Mouse (Mus musculus) heart, embryonic 15.5 days (tissue): ENCODE data around the gene Fxyd2. TPM values are rescaled to one million over a fixed set of nuclear protein-coding genes. Genes with fewer than 3 reads are reported as not detected.

Source experiments
- ATAC-seq: fragments of 200-750 bp; cut with Nextera tagmentation; replicated peaks from 2 replicates; pipeline ENCODE4 v1.8.0; 2017; ENCODE audit warnings: low read depth, moderate TSS enrichment; ENCODE audit not compliant: insufficient number of reproducible peaks, insufficient read depth, low FRiP score
- H3K27ac ChIP-seq: fragments of 300-500 bp; sonication (generic); 2 replicates; pipeline ENCODE4 v1.5.1; 2015; ENCODE audit warnings: mild to moderate bottlenecking, inconsistent platforms
- H3K27me3 ChIP-seq: fragments of 300-500 bp; sonication (generic); 2 replicates; pipeline ENCODE4 v1.6.1; 2015; ENCODE audit warnings: inconsistent platforms
- H3K36me3 ChIP-seq: fragments of 300-500 bp; sonication (generic); 2 replicates; pipeline ENCODE4 v1.6.1; 2015; ENCODE audit warnings: mild to moderate bottlenecking, inconsistent platforms
- H3K4me1 ChIP-seq: fragments of 300-500 bp; sonication (generic); replicated peaks from 2 replicates; pipeline ENCODE4 v1.6.1; 2015; ENCODE audit warnings: inconsistent platforms
- H3K4me2 ChIP-seq: fragments of 300-500 bp; sonication (generic); 2 replicates; pipeline ENCODE4 v1.6.1; 2015; ENCODE audit warnings: inconsistent platforms, mild to moderate bottlenecking, moderate library complexity
- H3K4me3 ChIP-seq: fragments of 300-500 bp; sonication (generic); 2 replicates; pipeline ENCODE4 v1.5.1; 2015; ENCODE audit warnings: mild to moderate bottlenecking, inconsistent platforms
- H3K9ac ChIP-seq: fragments of 300-500 bp; sonication (generic); 2 replicates; pipeline ENCODE4 v1.6.1; 2015; ENCODE audit warnings: mild to moderate bottlenecking, inconsistent platforms
- H3K9me3 ChIP-seq: fragments of 300-500 bp; sonication (generic); replicated peaks from 2 replicates; pipeline ENCODE4 v1.6.1; 2016; ENCODE audit warnings: inconsistent platforms
- WGBS: fragments of 180-500 bp; shearing (Covaris S2); methylation state at CpG from one replicate; pipeline ENCODE4 v1.1.7; 2015; ENCODE audit warnings: mixed read lengths; 5-methylcytosine and 5-hydroxymethylcytosine counted together
- polyA plus RNA-seq: library from polyadenylated mRNA; unstranded; fragments of >200 nt; fragmentation: Nextera tagmentation; extraction: Ambion mirVana; gene quantifications from 2 replicates; pipeline ENCODE4 v1.2.1, GENCODE M21; 2015

The Fxyd2 gene
- polyA plus RNA-seq, 1 experiment from 2014 or later, result 1.5 TPM

DNA sequence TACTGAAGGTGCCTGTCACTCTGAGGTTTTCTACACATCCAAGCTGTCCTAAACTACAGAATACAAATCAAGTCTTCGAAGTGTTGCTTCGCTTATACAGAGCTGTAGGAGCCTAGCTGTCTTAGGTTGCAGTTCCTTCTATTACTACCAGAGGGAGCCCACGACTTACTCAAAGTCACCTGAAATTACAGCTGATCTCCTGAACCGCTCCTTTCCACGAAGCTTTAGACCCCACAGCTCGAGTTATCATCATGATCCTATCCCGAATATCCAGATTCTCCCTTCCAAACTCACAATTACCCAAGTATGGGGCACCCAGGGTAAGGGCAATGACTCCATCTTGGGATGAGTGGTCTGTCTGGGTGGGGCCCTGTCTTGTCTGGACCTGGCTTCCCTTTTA lies 12.3 kb downstream of the Fxyd2 start:
- Histone ChIP-seq H3K27me3 (peaks cover 20% of the 10 kb centered on the region), H3K4me1 (peaks cover 5% of the 10 kb centered on the region), H3K4me3 (no peak overlapping the region), H3K9me3 (no peaks in the 10 kb centered on the region), H3K27ac (no peak overlapping the region), H3K36me3 (no peaks in the 10 kb centered on the region), H3K9ac (no peak overlapping the region), H3K4me2 (peak overlapping the region; percentile 29)
- no peak for ATAC-seq
- 18% methylated on average over 7 of the region's 7 CpGs for WGBS

DNA sequence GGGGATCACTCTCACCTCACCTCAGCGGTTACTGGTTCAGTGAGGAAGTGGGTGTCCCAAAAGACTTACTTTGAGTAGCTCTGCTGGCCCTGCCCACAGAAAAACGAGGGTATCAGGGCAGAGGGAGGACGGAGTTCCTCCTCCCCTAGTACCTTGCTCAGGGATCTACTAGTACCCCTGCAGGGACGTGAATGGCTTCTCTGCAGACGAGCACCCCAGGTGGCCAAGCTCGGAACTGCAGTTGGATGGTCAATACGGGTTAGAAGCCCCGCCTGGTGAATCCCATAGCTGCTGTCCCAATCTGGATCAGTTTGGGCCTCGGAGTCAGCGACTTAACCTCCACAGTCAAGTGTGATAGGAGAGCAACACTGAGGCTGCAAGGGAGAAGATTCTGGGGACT lies 12.8 kb downstream of the Fxyd2 start:
- ATAC-seq, result no peak
- Histone ChIP-seq H3K27me3 (peaks cover 20% of the 10 kb centered on the region), H3K4me1 (peaks cover 5% of the 10 kb centered on the region), H3K36me3 (no peaks in the 10 kb centered on the region), H3K4me2 (peak overlapping the region; percentile 29), H3K9me3 (no peaks in the 10 kb centered on the region), H3K4me3 (no peak overlapping the region), H3K27ac (no peak overlapping the region), H3K9ac (no peak overlapping the region)
- WGBS, result 6% methylated on average over 10 of the region's 10 CpGs

DNA sequence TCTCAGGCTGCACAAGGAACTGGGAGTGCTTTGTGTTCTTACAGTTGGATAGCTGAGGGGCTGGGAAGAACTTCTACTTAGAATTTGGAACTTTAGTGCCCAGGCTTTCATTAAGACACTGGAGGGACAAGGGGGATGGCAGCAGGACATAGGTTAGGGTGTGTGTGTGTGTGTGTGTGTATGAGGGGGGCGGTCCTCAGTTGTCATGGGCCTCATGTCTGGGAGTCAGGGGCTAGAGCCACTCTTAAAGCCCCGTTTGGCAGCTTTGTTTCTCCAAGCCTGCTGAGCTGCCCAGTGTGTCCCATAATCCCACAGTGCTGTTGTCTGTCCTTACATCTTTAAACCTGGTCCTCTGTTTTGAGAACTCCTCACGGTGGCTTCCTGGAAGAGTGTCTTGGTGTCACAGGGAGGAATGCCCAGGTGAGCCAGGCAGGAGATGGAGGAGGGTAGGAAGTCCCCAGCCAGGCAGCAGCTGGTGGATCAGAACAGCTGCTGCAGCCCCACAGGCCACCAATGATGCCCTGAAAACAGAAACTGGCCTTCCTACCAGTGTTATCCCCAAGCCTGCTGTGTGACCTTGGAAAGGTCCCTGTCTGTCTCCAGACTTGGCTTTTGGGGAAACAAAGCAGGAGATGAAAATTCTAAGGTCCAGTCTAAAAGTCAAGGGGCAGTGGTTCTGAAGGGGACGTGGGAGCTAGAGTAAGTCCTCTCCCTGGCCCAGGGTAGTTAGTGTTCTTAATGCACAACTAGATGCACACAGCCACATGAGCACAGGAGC lies 13.4 kb downstream of the Fxyd2 start:
- H3K9me3 ChIP-seq, result no peaks in the 10 kb centered on the region
- no peak overlapping the region for H3K9ac ChIP-seq
- WGBS, result 74% methylated on average over 4 of the region's 4 CpGs
- H3K4me1 ChIP-seq, result peaks cover 5% of the 10 kb centered on the region
- ATAC-seq, result no peak
- H3K27ac ChIP-seq, result no peak overlapping the region
- no peak overlapping the region for H3K4me2 ChIP-seq
- H3K27me3 ChIP-seq, result peaks cover 15% of the 10 kb centered on the region
- no peak overlapping the region for H3K4me3 ChIP-seq
- no peaks in the 10 kb centered on the region for H3K36me3 ChIP-seq

DNA sequence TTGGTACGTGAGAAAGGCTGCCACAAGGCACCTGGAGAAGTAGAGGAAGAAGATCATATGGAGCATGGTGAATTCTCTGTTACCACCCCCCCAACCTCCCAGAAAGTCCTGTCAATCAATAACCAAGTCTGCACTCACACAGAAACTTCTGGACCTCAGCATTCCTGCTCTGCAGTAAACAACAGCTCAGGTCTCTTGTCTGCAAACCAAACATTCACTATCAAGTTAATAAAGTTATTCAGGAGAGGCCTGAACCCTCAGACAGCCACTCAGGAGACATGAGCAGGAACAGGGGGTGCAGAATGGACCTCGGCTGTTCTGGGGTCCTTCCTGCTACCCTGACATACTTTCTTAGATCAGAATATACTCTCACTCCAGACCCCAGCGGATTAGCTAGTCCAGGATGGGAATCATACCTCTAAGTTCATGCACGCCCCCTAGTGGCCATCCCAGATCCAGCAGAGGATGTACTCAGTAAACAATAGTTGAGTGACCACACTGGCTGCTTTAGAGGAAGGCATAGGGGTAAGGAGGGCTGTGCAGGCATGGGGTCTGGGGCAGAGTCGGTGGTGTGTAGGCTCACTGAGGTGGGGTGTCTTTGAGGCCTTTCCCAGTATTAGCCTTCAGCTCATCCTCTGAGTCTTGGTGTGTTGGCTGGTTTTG lies 14.1 kb downstream of the Fxyd2 start:
- 55% methylated on average over 5 of the region's 5 CpGs for WGBS
- no peak for ATAC-seq
- H3K36me3 ChIP-seq, result no peaks in the 10 kb centered on the region
- no peak overlapping the region for H3K4me2 ChIP-seq
- H3K27ac ChIP-seq, result no peak overlapping the region
- H3K4me1 ChIP-seq, result peaks cover 5% of the 10 kb centered on the region
- no peaks in the 10 kb centered on the region for H3K9me3 ChIP-seq
- no peak overlapping the region for H3K4me3 ChIP-seq
- no peak overlapping the region for H3K9ac ChIP-seq
- H3K27me3 ChIP-seq, result peaks cover 14% of the 10 kb centered on the region; the same call in 1 of the 2 replicates

DNA sequence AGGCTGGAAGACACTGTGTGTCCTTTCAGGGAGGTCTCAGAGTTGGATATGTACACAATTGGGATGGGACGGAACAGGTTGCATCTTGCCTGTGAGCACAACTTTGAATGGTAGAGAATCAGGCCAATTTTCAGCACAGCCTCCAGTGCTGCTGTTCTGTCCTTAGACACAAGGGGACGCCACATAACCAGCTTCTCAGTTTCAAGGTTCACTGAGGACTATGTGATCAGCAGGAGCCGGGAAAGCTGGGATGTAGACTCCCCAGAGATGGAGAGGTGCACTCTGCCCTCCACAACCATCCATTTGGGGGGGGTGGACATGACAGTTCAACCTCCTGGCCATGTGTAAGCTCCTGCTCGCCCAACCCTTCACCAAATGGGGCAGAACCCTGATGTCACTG lies 16.4 kb downstream of the Fxyd2 start:
- Histone ChIP-seq H3K9ac (no peak overlapping the region), H3K4me3 (no peak overlapping the region), H3K4me1 (peaks cover 5% of the 10 kb centered on the region), H3K4me2 (no peak overlapping the region), H3K9me3 (no peaks in the 10 kb centered on the region), H3K27ac (no peak overlapping the region), H3K27me3 (no peaks in the 10 kb centered on the region), H3K36me3 (no peaks in the 10 kb centered on the region)
- 0 out of 2 replicates have a peak, but pooled peaks have one; percentile 7 for ATAC-seq
- 48% methylated on average over 4 of the region's 4 CpGs for WGBS

DNA sequence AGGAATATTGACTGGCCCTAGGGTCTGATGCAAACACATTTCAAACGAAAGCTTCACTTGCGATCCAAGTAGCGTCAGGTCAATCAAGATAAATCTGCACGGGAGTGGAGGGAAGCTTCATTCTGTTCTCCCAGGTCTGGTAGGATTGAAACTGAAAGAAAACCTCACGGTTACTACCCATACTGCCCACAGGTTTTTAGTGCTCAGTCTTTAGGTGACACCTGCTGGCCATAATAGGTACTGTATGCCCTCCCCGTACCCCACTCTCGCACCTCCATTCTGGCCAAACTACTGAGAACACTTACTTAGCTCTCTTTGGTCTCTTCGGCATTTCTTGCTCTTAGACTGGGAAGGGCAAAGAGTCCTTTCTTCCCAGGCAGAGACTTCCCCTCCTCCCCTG lies 17.8 kb downstream of the Fxyd2 start:
- no peak for ATAC-seq
- Histone ChIP-seq H3K9me3 (no peaks in the 10 kb centered on the region), H3K36me3 (no peaks in the 10 kb centered on the region), H3K4me3 (peak overlapping the region; percentile 29), H3K4me1 (peaks cover under 1% of the 10 kb centered on the region), H3K9ac (0 out of 2 replicates have a peak overlapping the region, but pooled peaks have one; percentile 22), H3K27ac (no peak overlapping the region), H3K27me3 (peaks cover 5% of the 10 kb centered on the region; the same call in 1 of the 2 replicates), H3K4me2 (peak overlapping the region; percentile 32; the same call in 1 of the 2 replicates)
- 18% methylated on average over 8 of the region's 8 CpGs for WGBS

DNA sequence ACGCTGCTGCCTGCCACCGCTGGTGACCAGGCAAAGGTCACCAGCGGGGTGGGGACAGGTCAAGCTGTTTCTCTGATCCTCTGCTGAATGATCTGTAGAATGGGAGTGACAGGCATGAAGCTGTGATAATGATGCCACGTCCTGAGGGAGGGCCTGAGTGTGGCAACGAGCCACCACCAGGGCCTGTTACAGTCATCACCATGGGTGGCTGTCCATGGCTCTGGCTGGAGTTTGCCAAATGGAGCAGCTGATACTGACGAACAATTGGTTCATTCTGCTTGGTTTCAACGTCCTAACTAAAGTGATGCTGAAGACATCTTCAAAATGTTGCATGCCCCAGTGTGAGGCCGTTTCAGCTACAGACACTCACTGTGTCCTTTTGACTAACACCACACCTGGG lies 18.8 kb downstream of the Fxyd2 start:
- Histone ChIP-seq H3K4me3 (no peak overlapping the region), H3K4me1 (no peaks in the 10 kb centered on the region), H3K27ac (no peak overlapping the region), H3K9me3 (no peaks in the 10 kb centered on the region), H3K9ac (no peak overlapping the region), H3K36me3 (no peaks in the 10 kb centered on the region), H3K27me3 (peaks cover 5% of the 10 kb centered on the region; the same call in 1 of the 2 replicates), H3K4me2 (no peak overlapping the region)
- WGBS, result 45% methylated on average over 8 of the region's 8 CpGs
- ATAC-seq, result no peak

DNA sequence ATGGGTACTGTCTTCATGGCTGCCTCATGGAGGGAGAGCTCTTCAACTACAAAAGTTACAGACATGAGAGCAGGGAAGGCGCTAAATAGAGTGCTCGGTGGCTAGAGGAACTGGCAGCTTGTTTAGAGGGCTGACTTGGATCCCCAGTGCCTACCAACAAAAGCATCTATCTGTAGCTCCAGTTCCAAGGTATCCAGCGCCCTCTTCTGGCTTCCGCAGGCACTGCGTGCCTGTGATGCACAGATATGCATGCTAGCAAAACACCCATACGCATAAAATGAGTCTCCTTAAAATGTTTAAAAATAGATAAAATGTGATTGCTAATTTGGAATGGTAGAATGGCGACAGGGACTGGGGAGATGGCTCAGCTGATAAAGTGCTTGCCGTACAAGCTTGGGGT lies 21.7 kb downstream of the Fxyd2 start:
- no peaks in the 10 kb centered on the region for H3K9me3 ChIP-seq
- no peak overlapping the region for H3K4me2 ChIP-seq
- H3K9ac ChIP-seq, result no peak overlapping the region
- H3K27me3 ChIP-seq, result peaks cover 5% of the 10 kb centered on the region; the same call in 1 of the 2 replicates
- H3K27ac ChIP-seq, result no peak overlapping the region
- no peak overlapping the region for H3K4me3 ChIP-seq
- H3K36me3 ChIP-seq, result no peaks in the 10 kb centered on the region
- no peaks in the 10 kb centered on the region for H3K4me1 ChIP-seq
- 63% methylated on average over 8 of the region's 8 CpGs for WGBS
- no peak for ATAC-seq

DNA sequence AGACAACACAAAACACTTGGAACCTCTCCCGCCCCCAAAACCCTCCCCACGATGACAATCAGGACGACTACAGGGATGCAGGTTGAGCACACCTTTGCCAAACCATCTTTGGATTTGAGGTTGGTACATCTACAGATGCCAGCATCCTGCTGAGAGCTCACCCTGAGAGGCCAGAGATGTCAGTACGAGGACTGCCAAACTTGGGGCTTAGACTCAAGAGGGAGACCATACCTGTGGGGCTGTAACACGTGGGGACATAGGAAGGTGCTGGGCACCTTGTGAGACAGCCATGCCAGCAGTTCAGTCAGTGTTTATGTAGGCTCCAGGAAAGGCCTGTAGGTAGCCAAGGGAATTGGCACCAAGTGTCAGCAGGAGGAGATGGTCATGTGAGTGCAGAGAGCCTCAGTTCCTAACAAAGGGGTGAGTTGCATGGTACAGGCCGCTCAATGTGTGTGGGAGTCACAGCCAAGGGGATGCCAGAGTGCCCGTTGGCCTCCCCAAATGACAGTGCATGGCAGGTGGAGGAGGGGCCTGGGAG lies 23.4 kb downstream of the Fxyd2 start:
- 70% methylated on average over 7 of the region's 7 CpGs for WGBS
- Histone ChIP-seq H3K4me1 (no peaks in the 10 kb centered on the region), H3K4me2 (no peak overlapping the region), H3K9ac (no peak overlapping the region), H3K9me3 (no peaks in the 10 kb centered on the region), H3K36me3 (no peaks in the 10 kb centered on the region), H3K27ac (no peak overlapping the region), H3K27me3 (peaks cover 8% of the 10 kb centered on the region), H3K4me3 (no peak overlapping the region)
- ATAC-seq, result no peak

DNA sequence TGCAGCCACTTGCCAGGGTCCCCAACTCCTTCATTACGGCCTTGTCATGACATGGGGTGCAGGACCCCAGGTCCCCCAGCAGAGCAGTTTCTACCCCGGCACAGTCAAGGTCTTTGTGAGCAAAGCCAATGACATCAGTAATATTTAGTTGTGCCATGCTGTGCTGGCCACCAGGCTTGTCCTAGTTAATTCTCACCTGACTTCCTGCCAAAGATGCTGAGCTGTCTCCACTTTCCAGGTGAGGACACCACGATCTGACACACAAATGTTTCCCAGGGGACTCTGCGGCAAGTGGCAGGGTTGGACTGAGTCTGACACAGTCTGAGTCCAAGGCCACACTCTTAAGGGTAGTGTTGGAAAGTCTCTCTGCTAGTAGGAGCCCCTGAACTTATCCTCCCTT lies 27.0 kb downstream of the Fxyd2 start, which contains the start of gene Dscaml1:
Dscaml1 (plus strand) TSS at position 173 of the 400 bp plus-strand sequence.
- no peak within 1 kb of the TSS for H3K9ac ChIP-seq
- H3K27ac ChIP-seq, result no peak within 1 kb of the TSS
- no peak within 1 kb of the TSS for H3K4me3 ChIP-seq
- no peak within 1 kb of the TSS for H3K4me2 ChIP-seq
- no peak for ATAC-seq
- WGBS, result 78% methylated on average over 4 of the region's 4 CpGs
- H3K36me3 ChIP-seq, result no peaks in the 10 kb centered on the region
- H3K9me3 ChIP-seq, result no peaks in the 10 kb centered on the region
- H3K27me3 ChIP-seq, result peaks cover 38% of the 10 kb centered on the region
- peaks cover 15% of the 10 kb centered on the region for H3K4me1 ChIP-seq

DNA sequence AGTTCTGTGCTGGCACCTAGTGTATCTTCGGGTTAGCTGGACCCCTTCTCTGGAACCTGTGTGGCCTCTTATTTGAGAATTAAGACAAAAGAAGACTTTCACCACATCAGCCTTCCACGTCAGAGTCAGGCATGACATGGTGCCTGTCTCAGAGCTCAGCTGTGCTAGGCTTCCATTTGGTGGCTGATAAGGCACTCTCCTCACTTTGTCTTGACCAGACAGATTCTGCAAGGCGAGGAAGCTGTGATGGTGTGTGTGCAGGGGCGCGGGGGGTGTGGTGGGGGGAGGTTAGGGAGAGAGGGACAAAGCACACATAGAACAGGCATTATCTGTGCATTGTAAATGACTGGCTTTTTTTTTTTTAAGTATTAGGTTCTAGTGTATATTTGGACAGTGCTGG lies 29.9 kb downstream of the Fxyd2 start:
- WGBS, result 17% methylated on average over 5 of the region's 5 CpGs
- no peaks in the 10 kb centered on the region for H3K36me3 ChIP-seq
- H3K9me3 ChIP-seq, result no peaks in the 10 kb centered on the region
- ATAC-seq, result no peak
- no peak overlapping the region for H3K27ac ChIP-seq
- no peak overlapping the region for H3K9ac ChIP-seq
- no peak overlapping the region for H3K4me2 ChIP-seq
- H3K4me1 ChIP-seq, result peaks cover 16% of the 10 kb centered on the region
- H3K4me3 ChIP-seq, result no peak overlapping the region
- H3K27me3 ChIP-seq, result peaks cover 60% of the 10 kb centered on the region
